Comparison of ENCODE assay signal across 9 mouse cellular contexts in genomic region chr4:58671406-58672035, GRCm38 (mm10).
DNase-seq lines count a peak whose midpoint lies in the region; ATAC-seq and TF ChIP-seq lines count a peak whose summit lies in the region.
"Had no signal": no experiment of that assay in that cellular context is flagged by ENCODE, and none has a peak within 500 bp of the region (broad histone marks: within the 10 kb centered on the region; RNA-seq: fewer than 3 reads in every experiment).

No protein-coding gene starts in this region.

- DNase-seq in gastrocnemius, adult 2 months = peak; percentile 32
- no peak for DNase-seq in gastrocnemius, adult 8-10 months (ENCODE audit: low spot score in 2 of 2)
- peak; percentile 22 for DNase-seq in midbrain, embryonic 10.5 days (ENCODE audit: low spot score)
- peak; percentile 80 for DNase-seq in forelimb bud, embryonic 11.5 days (ENCODE audit: low read depth, low spot score)
- DNase-seq in left cerebral cortex, adult 11 months (ENCODE audit: low spot score) = no peak

- H3K27ac ChIP-seq in gastrocnemius, adult 2 months = peak overlapping the region; percentile 57
- no peak overlapping the region for H3K27ac ChIP-seq in midbrain, embryonic 10.5 days (replicated peaks)
- no peak overlapping the region for H3K27ac ChIP-seq in midbrain, embryonic 15.5 days
- peak overlapping the region; percentile 26; the same call in 1 of the 2 replicates for H3K27ac ChIP-seq in stomach, embryonic 15.5 days

- H3K4me2 ChIP-seq in midbrain, embryonic 15.5 days = no peak overlapping the region
- peak overlapping the region; percentile 32; the same call in 1 of the 2 replicates for H3K4me2 ChIP-seq in stomach, embryonic 15.5 days
- H3K4me2 ChIP-seq: liver, embryonic 11.5 days had no signal

- intact Hi-C loops in gastrocnemius, adult 2 months (cut with DNase I) = loop anchor here (10.0 kb wide), 1 partner anchor 257 kb away; no protein-coding TSS in a partner anchor

- no peaks in the 10 kb centered on the region for H3K36me3 ChIP-seq in midbrain, embryonic 10.5 days
- H3K36me3 ChIP-seq in midbrain, embryonic 15.5 days (replicated peaks) = no peaks in the 10 kb centered on the region
- no peaks in the 10 kb centered on the region for H3K36me3 ChIP-seq in stomach, embryonic 15.5 days

- H3K9me3 ChIP-seq in midbrain, embryonic 10.5 days (replicated peaks) = no peaks in the 10 kb centered on the region
- H3K9me3 ChIP-seq in midbrain, embryonic 15.5 days = no peaks in the 10 kb centered on the region
- no peaks in the 10 kb centered on the region for H3K9me3 ChIP-seq in stomach, embryonic 15.5 days

- no peak for ATAC-seq in midbrain, embryonic 15.5 days (replicated peaks)
- no peak for ATAC-seq in stomach, embryonic 15.5 days (ENCODE audit: insufficient read depth, low FRiP score, low read depth)
- no peak for ATAC-seq in megakaryocyte, adult 5-6 weeks (ENCODE audit: poor library complexity, severe bottlenecking)

- no peak for TF ChIP-seq CTCF in gastrocnemius, adult 2 months (IDR thresholded peaks at IDR 0.05)

- WGBS in midbrain, embryonic 10.5 days = 66% methylated on average over 14 of the region's 14 CpGs
- WGBS in midbrain, embryonic 15.5 days = 62% methylated on average over 14 of the region's 14 CpGs
- 42% methylated on average over 14 of the region's 14 CpGs for WGBS in stomach, embryonic 15.5 days

- no peak overlapping the region for H3K9ac ChIP-seq in midbrain, embryonic 15.5 days
- H3K9ac ChIP-seq in stomach, embryonic 15.5 days = no peak overlapping the region

- H3K27me3 ChIP-seq in midbrain, embryonic 10.5 days (ENCODE audit: low read depth, poor library complexity, severe bottlenecking) = no peaks in the 10 kb centered on the region
- no peaks in the 10 kb centered on the region for H3K27me3 ChIP-seq in midbrain, embryonic 15.5 days (replicated peaks)
- no peaks in the 10 kb centered on the region for H3K27me3 ChIP-seq in stomach, embryonic 15.5 days (replicated peaks)

- peak overlapping the region; percentile 22 for H3K4me3 ChIP-seq in gastrocnemius, adult 2 months
- no peak overlapping the region for H3K4me3 ChIP-seq in midbrain, embryonic 10.5 days
- H3K4me3 ChIP-seq in midbrain, embryonic 15.5 days = no peak overlapping the region
- no peak overlapping the region for H3K4me3 ChIP-seq in stomach, embryonic 15.5 days (replicated peaks)

- peaks cover 15% of the 10 kb centered on the region for H3K4me1 ChIP-seq in midbrain, embryonic 10.5 days
- peaks cover 14% of the 10 kb centered on the region for H3K4me1 ChIP-seq in midbrain, embryonic 15.5 days
- H3K4me1 ChIP-seq in stomach, embryonic 15.5 days = peaks cover 12% of the 10 kb centered on the region; the same call in 1 of the 2 replicates

Comparison
In these comparisons a context has a peak if more than half of its experiments do, and no peak if none do; other contexts are left out.
1. DNase-seq: peak in gastrocnemius, adult 2 months (single experiment), midbrain, embryonic 10.5 days (single experiment) and forelimb bud, embryonic 11.5 days (single experiment); none in gastrocnemius, adult 8-10 months (0 of 2) and left cerebral cortex, adult 11 months (single experiment).
2. H3K27ac ChIP-seq: peak in gastrocnemius, adult 2 months (single experiment) and stomach, embryonic 15.5 days (single experiment); none in midbrain, embryonic 10.5 days (single experiment) and midbrain, embryonic 15.5 days (single experiment).